Mouse (Mus musculus) E14TG2a.4 (cell line): ENCODE results near the gene Larp4b.

Experiments used
- H3K27me3 ChIP-seq: 2 replicates; pipeline ENCODE4 v1.6.1; 2014; ENCODE audit warnings: low read length, control low read depth; ENCODE audit not compliant: insufficient read depth
- H3K36me3 ChIP-seq: 2 replicates; pipeline ENCODE4 v1.6.1; 2014; ENCODE audit warnings: low read length, control low read depth; ENCODE audit not compliant: insufficient read depth
- H3K4me1 ChIP-seq: replicated peaks from 2 replicates; pipeline ENCODE4 v1.6.1; 2014; ENCODE audit warnings: low read depth, low read length, control low read depth
- H3K4me3 ChIP-seq: replicated peaks from 2 replicates; pipeline ENCODE4 v1.5.1; 2014; ENCODE audit warnings: mild to moderate bottlenecking, low read length
- H3K9me3 ChIP-seq: 2 replicates; pipeline ENCODE4 v1.6.1; 2014; ENCODE audit warnings: low read length, control low read depth
- CTCF ChIP-seq: conservative IDR thresholded peaks from 2 replicates; pipeline ENCODE4 v1.5.1; 2014; ENCODE audit warnings: low read length
- NANOG ChIP-seq: IDR thresholded peaks from 2 replicates; pipeline ENCODE4 v1.6.1; 2014; ENCODE audit warnings: borderline replicate concordance, low read length, mixed read lengths
- POU5F1 ChIP-seq: IDR thresholded peaks from 2 replicates; pipeline ENCODE4 v1.6.1; 2014; ENCODE audit warnings: low read length, borderline replicate concordance

Larp4b gene

GRCm38 (mm10) chr13:9152267-9152666 is 58.6 kb downstream of the Larp4b start:
- no peaks in the 10 kb centered on the region for H3K9me3 ChIP-seq
- TF ChIP-seq POU5F1 (no peak), NANOG (no peak)
- peaks cover 87% of the 10 kb centered on the region for H3K36me3 ChIP-seq

DNA sequence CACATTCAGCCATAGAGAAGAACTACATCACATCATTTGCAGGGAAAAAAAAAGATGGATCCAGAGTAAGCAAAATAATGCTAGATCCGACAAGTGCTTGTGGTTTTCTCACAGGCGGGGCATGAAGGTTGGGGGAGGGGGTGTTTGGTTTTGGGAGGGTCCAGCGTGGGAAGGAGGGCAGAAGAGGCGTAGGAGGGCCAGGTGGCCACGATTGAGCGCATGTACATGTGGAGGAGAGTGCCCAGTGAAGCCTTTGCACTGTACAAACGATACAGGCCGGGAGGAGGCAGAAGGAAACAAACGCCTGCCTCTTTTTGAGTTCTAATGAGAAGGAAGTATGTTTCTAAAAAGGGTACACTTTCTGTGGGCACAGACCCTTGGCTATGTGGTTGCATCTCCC is 60.1 kb downstream of the Larp4b start:
- Histone ChIP-seq H3K4me3 (no peak overlapping the region), H3K9me3 (no peaks in the 10 kb centered on the region), H3K4me1 (peaks cover 59% of the 10 kb centered on the region), H3K36me3 (peaks cover 89% of the 10 kb centered on the region), H3K27me3 (no peaks in the 10 kb centered on the region)
- TF ChIP-seq CTCF (no peak), NANOG (no peak), POU5F1 (no peak)

More at GRCm38 (mm10) chr13:9152267-9152666, 58.6 kb downstream of the Larp4b start:
- Histone ChIP-seq H3K4me3 (no peak overlapping the region), H3K4me1 (peaks cover 62% of the 10 kb centered on the region), H3K27me3 (no peaks in the 10 kb centered on the region)

- Histone ChIP-seq H3K9me3 (no peaks in the 10 kb centered on the region), H3K36me3 (peaks cover 86% of the 10 kb centered on the region), H3K27me3 (no peaks in the 10 kb centered on the region), H3K4me3 (no peak overlapping the region), H3K4me1 (peaks cover 25% of the 10 kb centered on the region)
- TF ChIP-seq CTCF (no peak), POU5F1 (no peak), NANOG (no peak)
Observed at GRCm38 (mm10) chr13:9159282-9159681, 65.6 kb downstream of the Larp4b start.

- TF ChIP-seq POU5F1 = no peak
- TF ChIP-seq NANOG = no peak
- Histone ChIP-seq H3K27me3 (no peaks in the 10 kb centered on the region), H3K36me3 (peaks cover 95% of the 10 kb centered on the region), H3K4me3 (no peak overlapping the region), H3K4me1 (no peaks in the 10 kb centered on the region), H3K9me3 (no peaks in the 10 kb centered on the region)
Observed at GRCm38 (mm10) chr13:9162888-9163287, 69.2 kb downstream of the Larp4b start.

- peaks cover 93% of the 10 kb centered on the region for H3K36me3 ChIP-seq
- no peak for TF ChIP-seq POU5F1
- TF ChIP-seq CTCF = no peak
- no peak for TF ChIP-seq NANOG
- peaks cover 4% of the 10 kb centered on the region; the same call in 1 of the 2 replicates for H3K4me1 ChIP-seq
- H3K9me3 ChIP-seq = no peaks in the 10 kb centered on the region
- H3K27me3 ChIP-seq = no peaks in the 10 kb centered on the region
- no peak overlapping the region for H3K4me3 ChIP-seq
Observed at GRCm38 (mm10) chr13:9167842-9168241, 74.2 kb downstream of the Larp4b start.

- Histone ChIP-seq H3K4me1 (peaks cover 8% of the 10 kb centered on the region), H3K4me3 (no peak overlapping the region), H3K27me3 (no peaks in the 10 kb centered on the region), H3K36me3 (peaks cover 96% of the 10 kb centered on the region), H3K9me3 (no peaks in the 10 kb centered on the region)
- TF ChIP-seq CTCF = no peak
- TF ChIP-seq POU5F1 = no peak
- TF ChIP-seq NANOG = no peak
Observed at GRCm38 (mm10) chr13:9169616-9170015, 75.9 kb downstream of the Larp4b start.

- Histone ChIP-seq H3K36me3 (peaks cover 94% of the 10 kb centered on the region), H3K27me3 (no peaks in the 10 kb centered on the region), H3K4me3 (no peak overlapping the region), H3K9me3 (no peaks in the 10 kb centered on the region), H3K4me1 (peaks cover 8% of the 10 kb centered on the region)
- TF ChIP-seq CTCF (no peak), NANOG (no peak), POU5F1 (no peak)
Observed at GRCm38 (mm10) chr13:9170726-9171125, 77.0 kb downstream of the Larp4b start.

- no peaks in the 10 kb centered on the region for H3K9me3 ChIP-seq
Observed at GRCm38 (mm10) chr13:9173414-9173813, 79.7 kb downstream of the Larp4b start.

GRCm38 (mm10) chr13:9175171-9175570 is 81.5 kb downstream of the Larp4b start:
- no peak for TF ChIP-seq POU5F1
- TF ChIP-seq NANOG = no peak
- TF ChIP-seq CTCF = no peak

More at GRCm38 (mm10) chr13:9173414-9173813, 79.7 kb downstream of the Larp4b start:
- no peak for TF ChIP-seq NANOG
- TF ChIP-seq POU5F1 = no peak
- TF ChIP-seq CTCF = no peak
- H3K27me3 ChIP-seq = no peaks in the 10 kb centered on the region
- H3K4me1 ChIP-seq = peaks cover 8% of the 10 kb centered on the region
- peaks cover 74% of the 10 kb centered on the region for H3K36me3 ChIP-seq
- no peak overlapping the region for H3K4me3 ChIP-seq

More at GRCm38 (mm10) chr13:9175171-9175570, 81.5 kb downstream of the Larp4b start:
- Histone ChIP-seq H3K36me3 (peaks cover 56% of the 10 kb centered on the region), H3K27me3 (no peaks in the 10 kb centered on the region), H3K4me1 (peaks cover 24% of the 10 kb centered on the region), H3K4me3 (no peak overlapping the region), H3K9me3 (no peaks in the 10 kb centered on the region)
